Comparison of ENCODE assay signal across 15 mouse cellular contexts in genomic region chr13:57032871-57033270, GRCm38 (mm10).
"Had no signal": no experiment of that assay in that cellular context is flagged by ENCODE, and none has a peak within 500 bp of the region (broad histone marks: within the 10 kb centered on the region; RNA-seq: fewer than 3 reads in every experiment).

No protein-coding gene starts in this region.

- H3K4me3 ChIP-seq: kidney, embryonic 15.5 days; liver, embryonic 15.5 days; midbrain, embryonic 10.5 days; neural tube, embryonic 12.5 days had no signal

- ATAC-seq: intestine, embryonic 16.5 days; lung, postnatal 0 days had no signal

- H3K4me1 ChIP-seq: liver, embryonic 15.5 days; midbrain, embryonic 10.5 days had no signal

- H3K4me2 ChIP-seq: kidney, embryonic 15.5 days; liver, embryonic 11.5 days; liver, embryonic 15.5 days; neural tube, embryonic 12.5 days had no signal

- DNase-seq: layer of hippocampus, adult 9-11 months; layer of hippocampus, postnatal 36 days; lung, adult 2 months; lung, postnatal 36 days; midbrain, embryonic 14.5 days; right cerebral cortex, postnatal 4 days; spleen, adult 18-20 months; thymus, postnatal 36 days had no signal

- H3K27me3 ChIP-seq: kidney, embryonic 15.5 days; liver, embryonic 15.5 days; neural tube, embryonic 12.5 days had no signal

- H3K9me3 ChIP-seq: kidney, embryonic 15.5 days; liver, embryonic 15.5 days; midbrain, embryonic 10.5 days; neural tube, embryonic 12.5 days had no signal

- H3K27ac ChIP-seq: kidney, embryonic 15.5 days; liver, embryonic 15.5 days; midbrain, embryonic 10.5 days; neural tube, embryonic 12.5 days had no signal

- H3K9ac ChIP-seq: kidney, embryonic 15.5 days; liver, embryonic 15.5 days; neural tube, embryonic 12.5 days had no signal

- H3K36me3 ChIP-seq: kidney, embryonic 15.5 days; liver, embryonic 15.5 days; midbrain, embryonic 10.5 days; neural tube, embryonic 12.5 days had no signal
